Mouse (Mus musculus): Measurements from ENCODE around the gene Wfdc12. TPM values are rescaled to one million over a fixed set of nuclear protein-coding genes. Genes with fewer than 3 reads are reported as not detected.

Wfdc12 gene
- total and polyA plus RNA-seq, 3 experiments, result not detected

DNA sequence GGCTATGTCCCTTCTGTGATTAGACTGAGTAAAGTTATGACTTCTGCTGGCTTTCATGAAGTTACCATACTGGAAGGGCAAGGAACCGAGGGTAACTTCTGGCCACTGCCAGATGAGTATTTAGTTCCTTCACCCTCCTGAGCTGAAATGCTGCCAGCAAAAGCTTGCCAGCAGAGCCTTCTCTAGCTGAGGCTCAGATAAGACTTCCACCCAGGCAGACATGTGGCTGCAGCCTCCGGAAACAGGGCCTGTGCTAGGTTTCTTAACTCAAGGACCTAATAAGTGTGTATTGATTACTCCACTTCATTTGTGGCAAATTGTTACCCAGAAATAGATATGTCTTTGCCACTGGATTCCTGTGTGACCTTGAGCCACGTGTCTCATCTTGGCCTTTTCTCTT, 17.0 kb downstream of the Wfdc12 start:
- Histone ChIP-seq H3K27me3 (ENCODE audit: control insufficient read depth, insufficient read depth, low read length) (peaks cover 7% of the 10 kb centered on the region), H3K27ac (no peak overlapping the region), H3K4me3 (no peak overlapping the region), H3K4me1 (ENCODE audit: control insufficient read depth, insufficient read depth, low read length) (no peaks in the 10 kb centered on the region), H3K36me3 (ENCODE audit: control insufficient read depth, insufficient read depth, low read length) (no peaks in the 10 kb centered on the region), H3K79me2 (replicated peaks; ENCODE audit: control insufficient read depth, insufficient read depth, low read length) (no peaks in the 10 kb centered on the region), H3K9ac (ENCODE audit: low read depth, low read length) (no peak overlapping the region)
- intact Hi-C loops (cut with DNase I), result loop anchor here (5.0 kb wide), 1 partner anchor 36 kb away; no protein-coding TSS in a partner anchor
- WGBS, result 34% methylated on average over 3 of the region's 3 CpGs
- TF ChIP-seq POLR2A (IDR thresholded peaks at IDR 0.05; ENCODE audit: insufficient read depth, low read depth, low read length) (no peak), EP300 (IDR thresholded peaks at IDR 0.05; ENCODE audit: insufficient read depth, low read depth, low read length) (no peak), CTCF (IDR thresholded peaks at IDR 0.05) (no peak)
- DNase-seq, result no peak

DNA sequence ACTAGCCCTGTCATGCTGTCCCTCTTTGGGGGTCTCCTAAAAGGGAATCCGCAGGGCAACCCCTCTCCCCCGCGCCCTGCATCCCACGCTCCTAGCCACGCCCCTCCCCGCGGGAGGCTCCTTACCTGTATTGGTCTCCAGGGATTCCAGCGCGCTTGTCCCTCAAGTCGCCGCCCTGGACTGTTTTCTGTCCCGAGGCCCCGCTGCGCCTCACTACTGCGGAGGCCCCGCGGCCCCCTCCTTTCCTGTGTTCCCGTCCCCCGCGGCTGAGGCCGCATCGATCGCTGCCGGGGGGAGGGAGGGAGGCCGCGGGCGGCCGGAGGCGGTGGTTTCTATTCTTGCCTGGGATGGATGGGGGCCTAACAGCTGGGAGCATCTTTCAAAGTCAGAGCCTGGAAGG, 19.5 kb downstream of the Wfdc12 start, which contains the start of gene Kcns1:
Gene Kcns1, minus strand, starts transcription at position 212 of the 400 bp plus-strand sequence.
- intact Hi-C loops (cut with DNase I), result loop anchor here (5.0 kb wide), 1 partner anchor 34 kb away; no protein-coding TSS in a partner anchor
- Histone ChIP-seq H3K4me3 (no peak within 1 kb of the TSS), H3K27ac (no peak within 1 kb of the TSS)

DNA sequence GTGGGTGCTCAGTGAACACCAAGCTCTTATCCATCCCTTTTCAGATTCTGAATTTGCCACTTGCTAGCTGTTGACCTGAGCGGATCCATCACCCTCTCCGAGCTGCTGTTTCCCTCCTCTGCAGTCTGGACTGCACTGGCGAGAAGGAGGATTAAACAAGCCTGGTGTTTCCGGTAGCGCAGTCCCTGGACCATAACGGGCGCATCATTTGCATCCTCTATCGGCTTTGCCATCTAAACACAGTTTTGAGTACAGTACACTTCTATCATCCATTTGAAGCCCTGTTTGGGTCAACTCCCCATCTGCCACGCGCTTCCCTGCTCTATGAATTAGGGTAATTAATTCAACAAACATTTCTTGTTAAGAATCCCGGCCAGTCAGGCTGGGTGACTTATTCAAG, 20.1 kb downstream of the Wfdc12 start:
- intact Hi-C loops (cut with DNase I), result loop anchor here (5.0 kb wide), 1 partner anchor 33 kb away; no protein-coding TSS in a partner anchor
- WGBS, result 16% methylated on average over 11 of the region's 11 CpGs
- no peak for DNase-seq
- Histone ChIP-seq H3K27ac (no peak overlapping the region), H3K9ac (ENCODE audit: low read depth, low read length) (no peak overlapping the region), H3K27me3 (ENCODE audit: control insufficient read depth, insufficient read depth, low read length) (peaks cover 16% of the 10 kb centered on the region), H3K4me1 (ENCODE audit: control insufficient read depth, insufficient read depth, low read length) (no peaks in the 10 kb centered on the region), H3K4me3 (no peak overlapping the region), H3K36me3 (ENCODE audit: control insufficient read depth, insufficient read depth, low read length) (no peaks in the 10 kb centered on the region), H3K79me2 (replicated peaks; ENCODE audit: control insufficient read depth, insufficient read depth, low read length) (no peaks in the 10 kb centered on the region)
- TF ChIP-seq CTCF (IDR thresholded peaks at IDR 0.05) (no peak), POLR2A (IDR thresholded peaks at IDR 0.05; ENCODE audit: insufficient read depth, low read depth, low read length) (no peak), EP300 (IDR thresholded peaks at IDR 0.05; ENCODE audit: insufficient read depth, low read depth, low read length) (no peak)

More for the DNA sequence above, 19.5 kb downstream of the Wfdc12 start, which contains the start of gene Kcns1:
- no peak for DNase-seq
- Histone ChIP-seq H3K4me1 (ENCODE audit: control insufficient read depth, insufficient read depth, low read length) (no peaks in the 10 kb centered on the region), H3K27me3 (ENCODE audit: control insufficient read depth, insufficient read depth, low read length) (peaks cover 16% of the 10 kb centered on the region), H3K9ac (ENCODE audit: low read depth, low read length) (no peak within 1 kb of the TSS), H3K36me3 (ENCODE audit: control insufficient read depth, insufficient read depth, low read length) (no peaks in the 10 kb centered on the region), H3K79me2 (replicated peaks; ENCODE audit: control insufficient read depth, insufficient read depth, low read length) (no peaks in the 10 kb centered on the region)
- TF ChIP-seq POLR2A (IDR thresholded peaks at IDR 0.05; ENCODE audit: insufficient read depth, low read depth, low read length), result no peak
- no peak for TF ChIP-seq CTCF (IDR thresholded peaks at IDR 0.05)
- TF ChIP-seq EP300 (IDR thresholded peaks at IDR 0.05; ENCODE audit: insufficient read depth, low read depth, low read length), result no peak
- 2% methylated on average over 29 of the region's 29 CpGs for WGBS

DNA sequence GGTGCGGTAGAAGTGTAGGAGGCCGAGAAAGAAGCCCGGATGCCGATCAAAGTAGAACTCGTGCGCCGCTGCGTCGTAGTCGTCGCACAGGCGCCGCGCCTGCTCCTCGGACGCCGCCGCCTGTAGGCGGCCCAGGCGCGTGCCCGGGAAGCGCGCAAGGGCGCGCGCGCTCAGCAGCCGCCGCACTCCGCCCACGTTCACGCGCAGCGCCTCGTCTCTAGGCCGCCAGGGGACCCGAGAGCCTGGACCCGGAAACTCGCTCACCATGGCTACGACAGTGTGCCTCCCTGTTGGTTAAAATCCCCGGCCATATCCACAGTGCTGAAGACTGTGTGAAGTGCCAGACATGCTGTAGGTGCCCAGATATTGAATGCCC, 21.8 kb downstream of the Wfdc12 start:
- Histone ChIP-seq H3K27me3 (ENCODE audit: control insufficient read depth, insufficient read depth, low read length) (peaks cover 16% of the 10 kb centered on the region), H3K79me2 (replicated peaks; ENCODE audit: control insufficient read depth, insufficient read depth, low read length) (no peaks in the 10 kb centered on the region), H3K4me3 (no peak overlapping the region), H3K9ac (ENCODE audit: low read depth, low read length) (no peak overlapping the region), H3K27ac (no peak overlapping the region), H3K36me3 (ENCODE audit: control insufficient read depth, insufficient read depth, low read length) (no peaks in the 10 kb centered on the region), H3K4me1 (ENCODE audit: control insufficient read depth, insufficient read depth, low read length) (no peaks in the 10 kb centered on the region)
- no peak for DNase-seq
- WGBS, result 11% methylated on average over 42 of the region's 42 CpGs
- TF ChIP-seq POLR2A (IDR thresholded peaks at IDR 0.05; ENCODE audit: insufficient read depth, low read depth, low read length) (no peak), CTCF (IDR thresholded peaks at IDR 0.05) (no peak), EP300 (IDR thresholded peaks at IDR 0.05; ENCODE audit: insufficient read depth, low read depth, low read length) (no peak)
- intact Hi-C loops (cut with DNase I), result no loop called here

DNA sequence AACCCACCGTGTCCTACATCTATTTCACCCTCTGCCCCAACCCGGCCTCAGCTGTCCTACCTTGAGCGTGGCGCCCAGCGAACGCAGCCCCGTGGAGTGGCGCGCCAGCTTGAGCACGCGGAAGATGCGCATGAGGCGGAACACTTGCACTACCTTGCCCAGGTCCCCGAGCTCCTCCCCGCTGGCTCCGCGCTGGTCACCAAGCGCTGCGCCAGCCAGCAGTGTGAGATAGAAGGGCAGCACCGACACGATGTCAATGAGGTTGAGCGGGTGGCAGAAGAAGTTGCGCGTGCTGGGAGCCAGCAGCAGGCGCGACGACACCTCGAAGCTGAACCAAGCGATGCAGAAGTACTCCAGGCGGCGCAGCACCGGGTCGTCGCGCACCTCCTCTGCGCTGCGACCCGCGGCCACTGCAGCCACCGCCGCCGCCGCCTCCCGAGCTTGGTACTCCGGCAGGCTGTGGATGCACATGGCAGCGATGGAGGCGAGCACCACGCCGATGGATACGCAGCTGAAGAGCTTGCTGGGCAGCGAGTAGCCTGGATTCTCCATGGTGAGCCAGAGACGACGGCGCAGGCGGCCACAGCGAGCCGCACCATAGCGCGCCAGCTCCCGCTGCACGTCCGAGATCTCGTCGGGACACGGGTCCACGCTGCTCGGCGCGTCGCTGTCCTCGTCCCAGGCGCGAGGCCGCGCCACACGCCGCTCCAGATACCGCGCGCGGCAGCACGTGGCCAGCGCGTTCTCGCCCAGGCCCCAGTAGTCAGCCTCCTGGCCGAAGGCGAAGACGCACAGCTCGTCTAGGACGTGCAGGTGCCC, 22.4 kb downstream of the Wfdc12 start:
- H3K79me2 ChIP-seq (replicated peaks; ENCODE audit: control insufficient read depth, insufficient read depth, low read length), result no peaks in the 10 kb centered on the region
- H3K4me3 ChIP-seq, result no peak overlapping the region
- no peaks in the 10 kb centered on the region for H3K36me3 ChIP-seq (ENCODE audit: control insufficient read depth, insufficient read depth, low read length)
- intact Hi-C loops (cut with DNase I), result no loop called here
- peaks cover 16% of the 10 kb centered on the region for H3K27me3 ChIP-seq (ENCODE audit: control insufficient read depth, insufficient read depth, low read length)
- no peak for DNase-seq
- 14% methylated on average over 90 of the region's 90 CpGs for WGBS
- no peak overlapping the region for H3K27ac ChIP-seq
- TF ChIP-seq CTCF (IDR thresholded peaks at IDR 0.05), result no peak
- no peak for TF ChIP-seq EP300 (IDR thresholded peaks at IDR 0.05; ENCODE audit: insufficient read depth, low read depth, low read length)
- no peak for TF ChIP-seq POLR2A (IDR thresholded peaks at IDR 0.05; ENCODE audit: insufficient read depth, low read depth, low read length)
- no peaks in the 10 kb centered on the region for H3K4me1 ChIP-seq (ENCODE audit: control insufficient read depth, insufficient read depth, low read length)
- H3K9ac ChIP-seq (ENCODE audit: low read depth, low read length), result no peak overlapping the region

DNA sequence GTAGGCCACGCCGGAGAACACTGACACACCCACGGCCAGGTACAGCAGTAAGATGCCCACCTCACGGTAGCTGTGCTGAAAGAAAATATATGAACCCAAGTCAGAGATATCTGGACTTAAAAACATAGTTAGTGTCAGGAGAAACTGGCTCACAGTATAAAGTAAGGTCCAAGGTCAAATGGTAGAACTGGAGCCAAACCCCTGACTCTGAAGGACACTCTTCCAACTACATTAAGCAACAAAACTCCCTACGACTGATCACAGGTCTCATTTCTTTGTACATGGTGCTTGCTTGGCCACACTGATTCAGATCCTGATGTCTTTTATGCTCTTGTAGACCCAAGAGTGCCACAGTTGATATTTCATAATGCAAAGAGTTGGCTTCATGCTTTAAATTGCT, 25.5 kb downstream of the Wfdc12 start:
- intact Hi-C loops (cut with DNase I), result no loop called here
- Histone ChIP-seq H3K9ac (ENCODE audit: low read depth, low read length) (no peak overlapping the region), H3K4me1 (ENCODE audit: control insufficient read depth, insufficient read depth, low read length) (no peaks in the 10 kb centered on the region), H3K79me2 (replicated peaks; ENCODE audit: control insufficient read depth, insufficient read depth, low read length) (no peaks in the 10 kb centered on the region), H3K36me3 (ENCODE audit: control insufficient read depth, insufficient read depth, low read length) (no peaks in the 10 kb centered on the region), H3K27ac (no peak overlapping the region), H3K27me3 (ENCODE audit: control insufficient read depth, insufficient read depth, low read length) (peaks cover 14% of the 10 kb centered on the region), H3K4me3 (no peak overlapping the region)
- DNase-seq, result no peak
- 86% methylated on average over 5 of the region's 5 CpGs for WGBS
- TF ChIP-seq CTCF (IDR thresholded peaks at IDR 0.05) (no peak), EP300 (IDR thresholded peaks at IDR 0.05; ENCODE audit: insufficient read depth, low read depth, low read length) (no peak), POLR2A (IDR thresholded peaks at IDR 0.05; ENCODE audit: insufficient read depth, low read depth, low read length) (no peak)
